Mouse (Mus musculus): Measurements from ENCODE around the gene Trim7.
"Not testable (repeated sequence)": the region's sequence is repeated elsewhere in the genome, so short reads cannot be mapped to it uniquely, and the experiment has no call there.

The Trim7 gene

GRCm38 (mm10) chr11:48825979-48826751 lies at the start of gene Trim7, which contains the start of gene Gm12184:
Trim7 (plus strand) TSS chr11:48826140.
Gm12184 (minus strand) TSS chr11:48826655.
- not testable (repeated sequence) for DNase-seq (ENCODE audit: low read depth, low spot score)

DNA sequence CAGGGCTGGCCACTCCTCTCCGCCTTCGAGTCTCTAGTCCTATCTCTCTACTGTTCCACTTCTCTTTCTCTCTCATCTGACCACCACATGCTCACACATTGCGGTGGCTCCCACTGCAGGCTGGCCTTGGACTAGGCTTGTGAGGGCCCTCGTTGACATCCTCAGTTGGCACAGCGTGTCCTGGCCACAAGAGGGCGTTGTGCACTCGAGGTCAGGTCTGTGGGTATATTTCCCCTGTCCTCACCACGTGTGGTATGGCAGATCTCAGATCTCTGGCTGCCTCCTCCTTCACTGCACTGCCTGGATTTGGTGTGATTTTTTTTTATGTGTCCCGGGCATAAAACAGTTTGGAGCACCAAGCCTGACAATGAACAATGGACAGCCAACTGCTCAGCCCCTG lies 49.3 kb upstream of the Trim7 start:
- DNase-seq (ENCODE audit: low read depth, low spot score) = no peak

DNA sequence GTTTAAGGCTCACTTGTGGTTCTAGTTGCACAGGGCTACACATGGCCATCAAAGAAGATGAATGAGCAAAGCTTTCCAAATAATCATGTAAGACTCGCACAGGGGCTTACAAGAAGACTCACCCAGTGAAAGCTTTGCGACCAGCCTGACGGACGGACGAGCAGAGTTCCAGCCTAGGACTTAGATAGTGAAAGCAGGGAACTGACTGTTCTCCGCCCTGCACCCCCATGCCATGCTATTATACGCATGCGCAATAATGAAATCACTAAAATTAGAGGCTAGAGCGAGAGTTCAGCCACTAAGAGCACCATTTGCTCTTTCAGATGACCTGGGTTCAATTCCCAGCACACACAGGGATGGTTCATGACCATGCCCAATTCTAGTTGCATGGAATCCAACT lies 48.6 kb upstream of the Trim7 start:
- no peak for DNase-seq (ENCODE audit: low read depth, low spot score)

GRCm38 (mm10) chr11:48779450-48779849 lies 46.5 kb upstream of the Trim7 start:
- no peak for DNase-seq (ENCODE audit: low read depth, low spot score)

- DNase-seq (ENCODE audit: low read depth, low spot score) = no peak
Measured at GRCm38 (mm10) chr11:48782243-48782642, 43.7 kb upstream of the Trim7 start.

DNA sequence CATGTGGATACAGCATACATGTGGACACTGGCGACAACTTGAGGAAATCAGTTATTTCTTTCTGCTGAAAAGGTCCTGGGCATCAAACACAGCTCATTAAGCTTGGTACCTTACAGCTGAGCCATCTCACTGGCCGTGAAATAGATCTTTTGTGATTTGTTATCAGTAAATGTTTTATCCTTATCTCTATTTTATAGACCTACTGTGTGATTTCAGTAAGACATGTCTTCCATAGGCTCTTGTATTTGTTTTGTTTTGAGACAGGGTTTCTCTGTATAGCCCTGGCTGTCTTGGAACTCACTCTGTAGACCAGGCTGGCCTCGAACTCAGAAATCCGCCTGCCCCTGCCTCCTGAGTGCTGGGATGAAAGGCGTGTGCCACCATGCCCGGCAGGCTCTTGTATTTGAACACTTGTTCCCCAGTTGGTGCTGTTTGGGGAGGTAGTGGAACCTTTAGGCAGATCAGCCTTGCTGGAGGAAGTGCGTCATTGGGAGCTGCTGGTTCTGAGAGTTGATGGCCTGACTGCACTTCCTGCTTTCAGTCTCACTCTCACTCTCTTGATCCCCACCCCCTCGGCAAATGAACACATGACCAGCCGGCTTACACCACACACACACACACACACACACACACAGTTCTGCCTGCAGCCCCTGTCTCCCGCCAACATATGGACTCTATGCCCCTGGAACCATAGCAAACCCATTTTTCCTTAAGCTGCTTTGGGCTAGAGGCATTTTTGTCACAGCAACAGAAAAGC lies 38.3 kb upstream of the Trim7 start:
- DNase-seq (ENCODE audit: low read depth, low spot score) = no peak

DNA sequence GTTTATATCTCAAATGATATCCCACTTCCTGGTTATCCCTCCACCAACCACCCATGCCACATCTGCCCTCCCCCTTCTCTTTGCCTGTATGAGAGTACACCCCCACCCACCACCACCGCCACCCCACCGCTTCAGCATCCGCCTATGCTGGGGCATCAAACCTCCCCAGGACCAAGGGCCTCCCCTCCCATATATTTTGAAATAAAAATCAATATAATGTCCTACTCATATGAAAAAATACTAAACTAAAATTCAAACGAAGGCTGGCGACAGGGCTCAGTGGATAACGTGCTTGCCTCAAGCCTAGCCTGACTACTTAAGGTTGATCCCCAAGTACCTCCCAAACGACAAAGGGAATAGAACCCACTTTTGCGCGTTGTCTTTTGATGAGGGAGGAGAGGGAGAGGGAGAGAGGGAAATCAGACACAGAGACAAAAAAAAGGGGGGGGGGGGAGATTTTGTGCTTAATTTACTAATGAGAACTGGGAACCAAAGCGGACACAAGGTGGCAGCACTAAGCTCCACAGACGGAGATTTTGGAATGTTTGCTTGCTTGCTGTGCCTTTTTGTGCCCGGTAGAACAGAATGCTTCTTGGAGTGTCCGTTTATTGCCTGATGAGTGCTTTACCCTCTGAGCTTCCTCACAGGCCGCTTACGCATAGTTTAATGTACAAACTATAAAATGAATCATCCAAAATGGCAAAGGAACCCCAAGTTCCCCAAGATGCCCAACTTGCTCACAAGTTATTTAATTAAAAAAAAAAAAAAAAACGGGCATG lies 37.4 kb upstream of the Trim7 start:
- no peak for DNase-seq (ENCODE audit: low read depth, low spot score)

DNA sequence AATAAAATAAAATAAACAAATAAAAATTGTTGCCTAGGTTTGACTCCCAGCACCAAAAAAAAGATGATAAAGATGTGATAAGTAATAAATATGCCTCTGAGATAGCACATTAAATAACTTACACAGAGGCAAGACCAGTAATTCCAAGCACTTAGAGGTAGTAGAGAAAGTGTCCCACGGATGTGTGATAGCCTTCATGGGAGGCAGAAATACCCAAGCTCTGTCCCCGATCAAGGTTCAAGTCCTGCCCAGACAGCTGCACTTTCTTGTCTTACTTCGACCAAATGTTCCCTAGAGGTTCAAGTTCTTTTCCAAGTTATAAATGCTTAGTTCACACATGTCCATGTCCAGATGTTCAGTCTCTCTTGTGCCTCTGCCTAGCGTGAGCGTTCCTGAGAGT lies 36.7 kb upstream of the Trim7 start:
- DNase-seq (ENCODE audit: low read depth, low spot score) = no peak

DNA sequence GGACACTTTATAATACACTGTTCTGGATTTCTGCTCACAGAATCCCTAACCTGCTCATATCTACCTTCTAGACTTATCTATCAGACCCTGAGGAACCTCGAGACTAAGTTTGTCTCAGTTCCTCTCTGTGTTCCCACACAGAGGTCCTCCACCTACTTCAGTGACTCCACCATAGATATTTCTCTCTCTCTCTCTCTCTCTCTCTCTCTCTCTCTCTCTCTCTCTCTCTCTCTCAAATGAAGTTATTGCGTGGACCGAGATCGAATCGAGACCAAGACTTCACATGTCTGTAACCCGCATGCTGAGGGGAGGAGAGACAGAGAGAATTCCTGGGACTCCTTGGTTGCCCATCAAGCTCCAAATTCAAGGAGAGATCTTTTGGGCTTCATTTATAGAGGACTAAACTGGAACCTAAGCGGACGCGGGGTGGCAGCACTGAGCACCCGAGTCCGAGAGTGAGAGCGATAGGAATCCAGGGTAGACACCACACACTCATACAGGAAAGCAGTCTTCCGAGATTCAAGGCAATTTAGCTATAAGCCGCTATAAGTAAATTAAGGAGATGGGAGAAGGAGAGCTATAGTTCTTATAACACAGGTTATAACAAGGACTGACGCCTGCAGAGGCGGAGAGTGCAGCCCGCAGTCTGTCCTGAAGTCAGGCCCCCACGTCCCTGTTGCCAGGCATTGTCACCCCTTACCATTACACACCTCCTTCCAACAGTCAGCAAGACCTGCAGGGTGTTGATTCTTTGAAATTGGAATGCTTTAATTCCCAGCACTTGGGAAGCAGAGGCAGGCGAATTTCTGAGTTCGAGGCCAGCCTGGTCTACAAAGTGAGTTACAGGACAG lies 35.7 kb upstream of the Trim7 start:
- no peak for DNase-seq (ENCODE audit: low read depth, low spot score)

GRCm38 (mm10) chr11:48790946-48791345 lies 35.0 kb upstream of the Trim7 start:
- DNase-seq (ENCODE audit: low read depth, low spot score) = no peak

DNA sequence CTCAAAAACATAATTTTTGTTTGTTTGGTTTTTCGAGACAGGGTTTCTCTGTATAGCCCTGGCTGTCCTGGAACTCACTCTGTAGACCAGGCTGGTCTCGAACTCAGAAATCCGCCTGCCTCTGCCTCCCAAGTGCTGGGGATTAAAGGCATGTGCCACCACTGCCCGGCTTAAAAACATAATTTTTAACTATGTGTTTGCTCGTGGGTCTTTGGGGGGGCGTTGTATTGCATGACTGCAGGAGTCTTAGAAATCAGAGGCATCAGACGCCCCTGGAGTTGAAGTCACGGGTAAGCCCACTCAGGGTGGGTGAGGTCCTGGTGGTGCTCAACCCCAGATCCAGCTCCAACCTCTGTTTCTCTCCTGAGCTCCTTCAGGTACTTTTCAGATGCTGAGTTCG lies 34.0 kb upstream of the Trim7 start:
- not testable (repeated sequence) for DNase-seq (ENCODE audit: low read depth, low spot score)

- DNase-seq (ENCODE audit: low read depth, low spot score) = no peak
Measured at GRCm38 (mm10) chr11:48793184-48793583, 32.8 kb upstream of the Trim7 start.

- no peak for DNase-seq (ENCODE audit: low read depth, low spot score)
Measured at GRCm38 (mm10) chr11:48795221-48795620, 30.7 kb upstream of the Trim7 start.

- no peak for DNase-seq (ENCODE audit: low read depth, low spot score)
Measured at GRCm38 (mm10) chr11:48796290-48796689, 29.6 kb upstream of the Trim7 start.

DNA sequence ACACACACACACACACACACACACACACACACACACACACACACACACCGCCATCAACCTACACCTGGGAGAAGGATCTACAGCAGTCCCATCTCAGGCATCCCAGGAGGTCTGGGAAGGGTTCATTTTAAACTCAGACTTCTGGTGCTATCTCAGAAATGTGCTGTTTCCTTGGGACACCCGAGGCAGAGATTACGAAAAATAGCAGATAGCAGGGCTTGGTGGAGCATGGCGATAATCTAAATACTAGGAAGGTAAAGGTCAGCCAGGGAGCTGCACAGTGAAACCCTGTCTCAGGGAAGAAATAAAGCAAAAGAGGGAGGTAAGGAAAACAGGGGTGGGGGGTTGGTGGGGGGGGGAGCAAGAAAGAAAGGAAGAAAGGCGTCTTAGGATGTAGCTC lies 28.7 kb upstream of the Trim7 start:
- no peak for DNase-seq (ENCODE audit: low read depth, low spot score)

DNA sequence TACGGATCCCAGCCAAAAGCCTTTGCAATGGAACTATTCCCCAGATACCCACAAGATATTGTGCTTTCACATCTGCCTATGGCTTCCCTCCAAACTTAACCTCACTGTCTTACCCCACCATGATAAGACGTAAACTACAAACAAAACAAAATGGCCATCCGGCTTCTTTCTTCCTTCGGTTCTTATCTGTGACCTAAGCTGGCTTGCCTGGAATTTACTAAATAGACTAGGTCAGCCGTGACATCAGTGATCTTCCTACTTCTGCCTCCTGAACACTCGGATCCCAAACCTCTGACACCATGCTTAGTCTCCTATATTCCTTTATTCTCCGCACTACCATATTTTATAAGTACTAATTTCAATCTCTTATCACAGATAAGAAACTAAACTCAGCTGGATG lies 27.6 kb upstream of the Trim7 start:
- DNase-seq (ENCODE audit: low read depth, low spot score) = no peak

DNA sequence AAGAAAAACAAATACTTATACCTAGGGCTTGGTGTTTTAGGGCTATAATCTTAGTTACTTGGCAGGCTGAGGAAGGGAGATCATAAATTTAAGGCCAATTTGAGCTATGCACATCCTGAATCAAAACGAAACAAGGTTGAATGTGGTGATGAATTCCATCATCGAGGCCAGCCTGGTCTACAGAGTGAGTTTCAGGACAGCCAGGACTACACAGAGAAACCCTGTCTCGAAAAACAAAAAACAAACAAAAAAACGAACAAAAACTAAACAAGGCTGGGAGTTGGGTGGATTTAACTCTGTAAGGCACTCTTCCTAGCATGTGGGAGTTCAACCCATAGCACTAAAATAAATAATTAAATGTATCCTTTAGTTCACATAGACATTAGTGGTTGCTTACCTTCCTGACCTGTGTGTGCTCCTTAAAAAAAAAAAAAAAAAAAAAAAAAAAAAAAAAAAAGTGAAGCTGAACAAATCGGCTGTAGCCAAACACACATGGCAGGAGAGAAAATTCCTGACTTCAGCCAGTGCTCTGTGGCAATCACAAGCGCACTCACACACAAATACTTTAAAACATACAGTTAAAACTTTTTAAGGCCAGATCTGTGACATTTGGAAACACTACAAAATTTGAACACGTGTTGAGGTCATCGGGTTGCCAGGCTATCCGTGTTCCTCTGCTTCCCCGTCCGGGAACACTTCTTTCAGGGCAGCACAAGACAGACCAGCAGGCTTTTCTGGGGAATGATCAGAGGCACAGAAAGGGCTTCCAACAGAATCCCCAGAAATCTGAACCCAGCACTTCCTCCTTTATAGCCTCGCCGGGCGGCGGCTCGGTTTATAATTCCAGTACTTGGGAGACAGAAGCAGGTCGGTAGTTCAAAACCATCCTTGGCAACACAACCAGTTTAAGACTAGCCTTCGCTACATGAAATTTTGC lies 26.7 kb upstream of the Trim7 start:
- DNase-seq (ENCODE audit: low read depth, low spot score) = no peak

GRCm38 (mm10) chr11:48799921-48800701 lies 25.8 kb upstream of the Trim7 start, which contains the start of gene Rack1:
Rack1 (plus strand) TSS chr11:48800332.
- no peak for DNase-seq (ENCODE audit: low read depth, low spot score)

All from WW6 (cell line).